Mouse (Mus musculus) erythroblast, embryonic 14.5 days (primary cell): ENCODE data around the gene Slc5a11. TPM values are rescaled to one million over a fixed set of nuclear protein-coding genes. Genes with fewer than 3 reads are reported as not detected.

Source experiments
- H3K27me3 ChIP-seq: 2 replicates; pipeline ENCODE4 v1.6.1; 2012; ENCODE audit warnings: inconsistent platforms; ENCODE audit not compliant: control insufficient read depth
- H3K36me3 ChIP-seq: 2 replicates; pipeline ENCODE4 v1.6.1; 2012; ENCODE audit warnings: mild to moderate bottlenecking, inconsistent platforms; ENCODE audit not compliant: control insufficient read depth
- H3K4me1 ChIP-seq: 2 replicates; pipeline ENCODE4 v1.6.1; 2012; ENCODE audit warnings: inconsistent platforms; ENCODE audit not compliant: control insufficient read depth
- H3K4me3 ChIP-seq: replicated peaks from 2 replicates; pipeline ENCODE3; 2012; ENCODE audit warnings: moderate library complexity, mild to moderate bottlenecking, inconsistent platforms
- H3K9me3 ChIP-seq: 2 replicates; pipeline ENCODE4 v1.6.1; 2012; ENCODE audit warnings: low read length, inconsistent platforms, mixed read lengths; ENCODE audit not compliant: control insufficient read depth
- GATA1 ChIP-seq: IDR thresholded peaks from 2 replicates; pipeline ENCODE4 v1.6.1; 2012; ENCODE audit warnings: low read length, inconsistent platforms, mixed read lengths
- TAL1 ChIP-seq: IDR thresholded peaks from 3 replicates; pipeline ENCODE4 v1.6.1; 2012; ENCODE audit warnings: low read length, inconsistent platforms, mixed read lengths
- polyA plus RNA-seq: library from polyadenylated mRNA; stranded (reverse); fragments of >175 nt; gene quantifications from 2 replicates; pipeline ENCODE4 v1.2.3, GENCODE M21; 2012

Slc5a11 gene
- polyA plus RNA-seq, 1 experiment: not detected

GRCm38 (mm10) chr7:123251343-123251742, 36.8 kb downstream of the Slc5a11 start:
- Histone ChIP-seq H3K4me3 (no peak overlapping the region), H3K9me3 (no peaks in the 10 kb centered on the region), H3K36me3 (no peaks in the 10 kb centered on the region), H3K27me3 (no peaks in the 10 kb centered on the region), H3K4me1 (peaks cover 2% of the 10 kb centered on the region)
- TF ChIP-seq TAL1 (no peak), GATA1 (no peak)

DNA sequence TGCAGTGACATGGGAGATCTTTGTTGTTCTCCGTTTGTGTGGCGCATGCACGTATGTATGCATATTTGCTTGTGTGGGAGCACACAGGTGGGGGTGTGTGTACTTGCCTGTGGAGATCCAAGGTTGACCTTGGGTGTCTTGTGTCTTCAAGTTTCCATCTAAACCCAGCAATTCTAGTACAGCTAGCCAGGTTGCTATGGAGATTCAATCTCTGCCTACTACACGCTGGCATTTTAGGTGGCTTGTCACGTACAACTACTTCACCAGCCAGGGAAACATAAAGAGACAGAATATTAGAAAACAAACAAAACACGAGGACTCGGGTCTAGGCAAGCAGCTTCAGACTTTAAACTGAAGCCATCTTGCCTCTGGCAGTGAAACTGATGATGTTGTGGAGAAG, 38.8 kb downstream of the Slc5a11 start:
- H3K4me3 ChIP-seq: no peak overlapping the region
- no peak for TF ChIP-seq TAL1
- no peak for TF ChIP-seq GATA1
- no peaks in the 10 kb centered on the region for H3K9me3 ChIP-seq
- H3K36me3 ChIP-seq: no peaks in the 10 kb centered on the region
- no peaks in the 10 kb centered on the region for H3K4me1 ChIP-seq
- no peaks in the 10 kb centered on the region for H3K27me3 ChIP-seq

- H3K36me3 ChIP-seq: no peaks in the 10 kb centered on the region
- no peaks in the 10 kb centered on the region for H3K4me1 ChIP-seq
- no peak overlapping the region for H3K4me3 ChIP-seq
- no peaks in the 10 kb centered on the region for H3K27me3 ChIP-seq
- TF ChIP-seq TAL1 (no peak), GATA1 (no peak)
- no peaks in the 10 kb centered on the region for H3K9me3 ChIP-seq
Observed at GRCm38 (mm10) chr7:123254196-123254970, 39.8 kb downstream of the Slc5a11 start.

GRCm38 (mm10) chr7:123258103-123258502, 43.5 kb downstream of the Slc5a11 start:
- H3K4me3 ChIP-seq: no peak overlapping the region
- H3K27me3 ChIP-seq: no peaks in the 10 kb centered on the region
- TF ChIP-seq GATA1 (no peak), TAL1 (no peak)
- H3K9me3 ChIP-seq: no peaks in the 10 kb centered on the region
- H3K36me3 ChIP-seq: no peaks in the 10 kb centered on the region
- no peaks in the 10 kb centered on the region for H3K4me1 ChIP-seq

GRCm38 (mm10) chr7:123273056-123273455, 58.5 kb downstream of the Slc5a11 start:
- H3K9me3 ChIP-seq: no peaks in the 10 kb centered on the region
- no peaks in the 10 kb centered on the region for H3K4me1 ChIP-seq
- H3K36me3 ChIP-seq: no peaks in the 10 kb centered on the region
- no peaks in the 10 kb centered on the region for H3K27me3 ChIP-seq
- H3K4me3 ChIP-seq: no peak overlapping the region
- TF ChIP-seq TAL1 (no peak), GATA1 (no peak)

- peaks cover 25% of the 10 kb centered on the region for H3K36me3 ChIP-seq
- H3K9me3 ChIP-seq: no peaks in the 10 kb centered on the region
- no peaks in the 10 kb centered on the region for H3K27me3 ChIP-seq
- H3K4me3 ChIP-seq: no peak overlapping the region
- TF ChIP-seq TAL1 (no peak), GATA1 (no peak)
- H3K4me1 ChIP-seq: no peaks in the 10 kb centered on the region
Observed at GRCm38 (mm10) chr7:123276568-123276967, 62.0 kb downstream of the Slc5a11 start.

DNA sequence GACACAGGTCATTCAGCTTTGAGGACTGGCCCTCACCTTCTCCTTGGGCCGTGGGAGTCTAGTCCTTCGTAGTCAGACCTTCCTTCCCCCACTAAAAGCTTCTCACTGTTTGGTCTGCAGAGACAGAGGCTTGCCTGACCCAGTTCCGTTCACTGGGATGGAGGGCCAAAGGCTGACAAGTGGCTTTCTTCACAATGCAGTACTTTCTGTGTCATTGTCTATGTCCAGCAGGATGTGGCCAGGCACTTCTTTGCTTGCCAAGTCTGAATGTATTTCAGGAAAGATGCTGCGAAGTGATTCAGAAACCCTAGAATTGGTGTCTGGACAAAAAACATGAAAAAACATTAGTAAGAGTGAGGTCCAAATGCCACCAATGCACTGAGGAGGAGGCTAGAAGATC, 65.2 kb downstream of the Slc5a11 start:
- no peaks in the 10 kb centered on the region for H3K27me3 ChIP-seq
- TF ChIP-seq GATA1 (no peak), TAL1 (no peak)
- no peaks in the 10 kb centered on the region for H3K4me1 ChIP-seq
- peaks cover 43% of the 10 kb centered on the region for H3K36me3 ChIP-seq
- no peaks in the 10 kb centered on the region for H3K9me3 ChIP-seq
- no peak overlapping the region for H3K4me3 ChIP-seq

- no peaks in the 10 kb centered on the region for H3K27me3 ChIP-seq
- no peaks in the 10 kb centered on the region for H3K9me3 ChIP-seq
- H3K36me3 ChIP-seq: peaks cover 71% of the 10 kb centered on the region
- no peak overlapping the region for H3K4me3 ChIP-seq
- no peaks in the 10 kb centered on the region for H3K4me1 ChIP-seq
- no peak for TF ChIP-seq TAL1
- no peak for TF ChIP-seq GATA1
Observed at GRCm38 (mm10) chr7:123283826-123284225, 69.2 kb downstream of the Slc5a11 start.

- Histone ChIP-seq H3K9me3 (no peaks in the 10 kb centered on the region), H3K36me3 (peaks cover 75% of the 10 kb centered on the region), H3K4me1 (no peaks in the 10 kb centered on the region), H3K27me3 (no peaks in the 10 kb centered on the region), H3K4me3 (no peak overlapping the region)
- TF ChIP-seq TAL1 (no peak), GATA1 (no peak)
Observed at GRCm38 (mm10) chr7:123285896-123286295, 71.3 kb downstream of the Slc5a11 start.

DNA sequence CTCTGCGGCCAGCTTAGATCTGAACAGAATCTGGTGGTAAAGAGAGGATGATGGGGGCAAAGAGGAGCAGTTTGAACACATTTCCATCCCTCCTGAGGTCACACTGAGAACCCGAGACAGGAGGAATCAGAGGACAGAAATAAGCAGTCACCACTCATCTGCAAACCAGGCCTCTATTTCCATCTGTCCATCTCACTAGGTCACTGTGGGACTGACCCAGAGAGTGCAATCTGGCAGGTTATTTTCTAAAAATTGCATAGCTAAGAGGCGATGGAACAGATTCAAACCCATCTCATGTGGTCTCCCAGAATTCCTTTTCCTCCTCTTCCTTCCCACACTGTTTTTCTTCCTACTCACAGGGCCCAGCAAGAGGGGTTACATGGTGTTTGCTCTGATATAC, 73.3 kb downstream of the Slc5a11 start:
- Histone ChIP-seq H3K4me1 (no peaks in the 10 kb centered on the region), H3K4me3 (no peak overlapping the region), H3K9me3 (no peaks in the 10 kb centered on the region), H3K36me3 (peaks cover 82% of the 10 kb centered on the region), H3K27me3 (no peaks in the 10 kb centered on the region)
- TF ChIP-seq TAL1 (no peak), GATA1 (no peak)
